Mouse (Mus musculus) frontal cortex, postnatal 10 days (tissue): ENCODE measurements around the gene Sprr2e.

Source experiments
- DNase-seq, 2 experiments: peaks; one replicate each; pipeline ENCODE4 v3.0.0; 2022; ENCODE audit warnings: low spot score in 2 of 2, mixed read lengths in 1 of 2

The Sprr2e gene

GRCm38 (mm10) chr3:92351843-92352242 is at the start of gene Sprr2e:
Sprr2e (plus strand) TSS chr3:92352143.
- no peak for DNase-seq

- no peak for DNase-seq
These were observed 44.5 kb upstream of the Sprr2e start for GRCm38 (mm10) chr3:92307406-92307805.

GRCm38 (mm10) chr3:92316320-92316719 is 35.6 kb upstream of the Sprr2e start, which contains the start of gene Sprr2b:
Sprr2b (plus strand) TSS chr3:92316620.
- DNase-seq = no peak

GRCm38 (mm10) chr3:92317384-92317783 is 34.6 kb upstream of the Sprr2e start:
- no peak for DNase-seq

- no peak for DNase-seq
These were observed 15.7 kb upstream of the Sprr2e start for GRCm38 (mm10) chr3:92336278-92336677.

GRCm38 (mm10) chr3:92338840-92339239 is 13.1 kb upstream of the Sprr2e start, which contains the start of gene Sprr2d:
Sprr2d (plus strand) TSS chr3:92339140.
- no peak for DNase-seq

- DNase-seq = no peak
These were observed 9.7 kb downstream of the Sprr2e start for GRCm38 (mm10) chr3:92361619-92362018.

GRCm38 (mm10) chr3:92364887-92365286 is 12.9 kb downstream of the Sprr2e start, which contains the start of gene Sprr2f:
Sprr2f (plus strand) TSS chr3:92365187.
- no peak for DNase-seq

GRCm38 (mm10) chr3:92373613-92374012 is 21.7 kb downstream of the Sprr2e start:
- no peak for DNase-seq

GRCm38 (mm10) chr3:92385385-92385784 is 33.4 kb downstream of the Sprr2e start, which contains the start of gene Sprr2h:
Sprr2h (plus strand) TSS chr3:92385685.
- DNase-seq = no peak

GRCm38 (mm10) chr3:92394301-92394700 is 42.4 kb downstream of the Sprr2e start:
- DNase-seq = no peak
